Mouse (Mus musculus) hindbrain, embryonic 15.5 days (tissue): ENCODE measurements at regions not wholly inside any gene's neighbourhood (a gene's known extent, or its start where the extent isn't known, plus 50 kb on each side); places are given as distances from the start of the nearest gene placed in this dataset.

Experiments
- ATAC-seq: fragments of 200-750 bp; cut with Nextera tagmentation; 2 replicates; pipeline ENCODE4 v1.8.0; 2017; ENCODE audit warnings: low read depth, moderate number of reproducible peaks, moderate TSS enrichment; ENCODE audit not compliant: low FRiP score
- H3K27ac ChIP-seq: fragments of 300-500 bp; sonication (generic); replicated peaks from 2 replicates; pipeline ENCODE4 v1.5.1; 2015; ENCODE audit warnings: mild to moderate bottlenecking, inconsistent platforms
- H3K27me3 ChIP-seq: fragments of 300-500 bp; sonication (generic); 2 replicates; pipeline ENCODE4 v1.6.1; 2015; ENCODE audit warnings: control low read depth, inconsistent platforms
- H3K36me3 ChIP-seq: fragments of 300-500 bp; sonication (generic); 2 replicates; pipeline ENCODE4 v1.6.1; 2015; ENCODE audit warnings: control low read depth, inconsistent platforms
- H3K4me1 ChIP-seq: fragments of 300-500 bp; sonication (generic); replicated peaks from 2 replicates; pipeline ENCODE4 v1.6.1; 2015; ENCODE audit warnings: control low read depth, inconsistent platforms
- H3K4me2 ChIP-seq: fragments of 300-500 bp; sonication (generic); 2 replicates; pipeline ENCODE4 v1.6.1; 2015; ENCODE audit warnings: moderate library complexity, mild to moderate bottlenecking, inconsistent platforms
- H3K4me3 ChIP-seq: fragments of 300-500 bp; sonication (generic); 2 replicates; pipeline ENCODE4 v1.5.1; 2015; ENCODE audit warnings: mild to moderate bottlenecking, inconsistent platforms
- H3K9ac ChIP-seq: fragments of 300-500 bp; sonication (generic); 2 replicates; pipeline ENCODE4 v1.6.1; 2015; ENCODE audit warnings: inconsistent platforms
- H3K9me3 ChIP-seq: fragments of 300-500 bp; sonication (generic); 2 replicates; pipeline ENCODE4 v1.6.1; 2016; ENCODE audit warnings: control low read depth, inconsistent platforms
- WGBS: fragments of 180-500 bp; shearing (Covaris S2); methylation state at CpG from one replicate; pipeline ENCODE4 v1.1.7; 2015; 5-methylcytosine and 5-hydroxymethylcytosine counted together

DNA sequence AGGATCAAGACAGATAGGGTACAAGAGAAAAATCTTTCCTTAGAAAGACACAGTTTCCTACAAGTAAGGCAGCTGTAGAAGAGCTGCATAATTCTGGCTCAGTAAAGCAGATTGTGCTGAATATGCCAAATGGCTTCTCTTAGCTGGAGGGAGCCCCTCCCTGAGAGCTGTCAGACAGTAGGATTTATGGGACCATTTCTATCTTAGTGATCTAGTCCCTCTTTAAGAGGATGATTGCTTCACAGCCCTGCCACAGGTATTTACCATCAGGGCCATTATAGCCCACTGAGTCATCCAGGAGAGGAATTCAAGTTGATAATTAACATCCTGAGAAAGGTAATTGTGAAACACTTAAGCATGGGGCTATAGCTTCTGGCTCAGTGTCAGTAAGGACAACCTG, 101.5 kb upstream of the Cypt1 start:
- no peak overlapping the region for H3K9ac ChIP-seq
- no peak overlapping the region for H3K27ac ChIP-seq
- H3K36me3 ChIP-seq: no peaks in the 10 kb centered on the region
- H3K4me1 ChIP-seq: no peaks in the 10 kb centered on the region
- no peaks in the 10 kb centered on the region for H3K9me3 ChIP-seq
- H3K4me2 ChIP-seq: no peak overlapping the region
- ATAC-seq: no peak
- no peaks in the 10 kb centered on the region for H3K27me3 ChIP-seq
- no peak overlapping the region for H3K4me3 ChIP-seq

DNA sequence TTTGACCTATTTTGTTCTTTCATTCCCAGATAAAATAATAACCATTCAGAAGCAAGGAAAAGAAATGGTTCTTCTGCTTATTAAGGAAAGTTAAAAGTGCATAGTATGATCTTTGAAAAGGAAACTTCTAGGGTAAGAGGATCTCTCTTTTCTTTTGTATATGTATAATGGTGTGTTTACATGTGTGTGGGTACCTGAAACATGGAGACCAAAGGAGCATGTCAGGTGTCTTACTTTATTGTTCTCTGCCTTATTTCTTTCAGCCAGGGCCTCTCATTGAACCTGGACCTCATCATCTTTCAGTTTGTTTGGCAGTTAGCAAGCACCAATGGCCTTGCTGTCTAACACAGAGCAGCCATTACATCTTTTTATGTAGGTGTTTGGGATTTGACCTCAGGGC, 101.0 kb upstream of the Cypt1 start:
- Histone ChIP-seq H3K4me2 (no peak overlapping the region), H3K27me3 (no peaks in the 10 kb centered on the region), H3K9ac (no peak overlapping the region), H3K4me3 (no peak overlapping the region), H3K36me3 (no peaks in the 10 kb centered on the region), H3K9me3 (no peaks in the 10 kb centered on the region), H3K4me1 (no peaks in the 10 kb centered on the region), H3K27ac (no peak overlapping the region)
- ATAC-seq: no peak

DNA sequence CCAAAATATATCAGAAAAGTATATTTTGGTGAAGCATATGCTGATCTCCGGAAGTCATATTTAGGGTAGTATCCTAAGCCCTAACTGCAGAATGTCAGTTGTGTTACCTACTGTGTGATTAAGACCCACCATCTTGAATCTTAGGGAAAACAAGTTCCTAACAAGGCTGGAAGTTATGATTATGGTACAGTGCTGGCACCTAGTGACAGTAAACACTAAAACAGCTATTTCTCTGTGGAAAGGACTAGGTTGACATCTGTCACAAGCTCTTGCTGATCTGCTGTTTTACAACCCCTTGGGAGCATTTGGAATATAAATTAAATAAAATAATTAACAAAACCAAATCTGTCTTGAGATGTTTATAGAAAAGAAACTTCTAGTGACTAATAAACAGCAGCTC, 84.6 kb upstream of the Cypt1 start:
- Histone ChIP-seq H3K36me3 (no peaks in the 10 kb centered on the region), H3K4me1 (no peaks in the 10 kb centered on the region), H3K9me3 (no peaks in the 10 kb centered on the region), H3K27ac (no peak overlapping the region), H3K4me2 (no peak overlapping the region), H3K4me3 (no peak overlapping the region), H3K27me3 (no peaks in the 10 kb centered on the region), H3K9ac (no peak overlapping the region)
- 97% methylated on average over 1 of the region's 1 CpGs for WGBS
- no peak for ATAC-seq

DNA sequence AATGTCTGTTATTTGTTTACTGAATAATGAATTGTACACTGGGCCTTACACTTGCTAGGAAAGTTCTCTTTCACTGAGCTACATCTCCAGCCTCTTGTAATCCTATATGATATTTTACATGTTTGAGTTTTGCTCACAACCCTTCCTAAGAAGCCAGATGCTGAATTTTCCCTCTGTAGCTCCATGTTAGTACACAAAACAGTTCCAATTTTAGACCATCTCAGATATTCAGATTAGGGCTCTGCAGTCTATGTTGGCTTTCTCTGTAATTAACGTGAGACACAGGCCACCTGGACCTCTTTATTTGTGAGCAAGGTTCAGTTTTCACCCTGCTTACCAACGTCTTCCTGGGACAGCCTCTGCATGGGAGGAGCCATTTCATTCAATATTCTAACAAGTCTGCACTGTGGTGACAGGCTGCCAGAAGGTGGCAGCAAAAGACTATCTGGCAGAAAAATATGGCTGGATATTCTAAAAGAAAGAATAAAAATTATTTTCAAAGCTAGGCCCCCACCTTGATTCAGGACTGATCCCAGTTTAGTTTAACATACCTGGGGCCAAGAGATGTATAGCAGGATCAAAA, 72.1 kb upstream of the Cypt1 start:
- Histone ChIP-seq H3K4me1 (no peaks in the 10 kb centered on the region), H3K27me3 (no peaks in the 10 kb centered on the region), H3K9me3 (no peaks in the 10 kb centered on the region), H3K4me3 (no peak overlapping the region), H3K4me2 (peak overlapping the region; percentile 37), H3K36me3 (no peaks in the 10 kb centered on the region), H3K9ac (no peak overlapping the region), H3K27ac (no peak overlapping the region)
- WGBS: 2% methylated on average over 2 of the region's 2 CpGs
- no peak for ATAC-seq
